Mouse (Mus musculus) ES-Bruce4 (cell line): ENCODE measurements around the gene Olfr281.

Source experiments
- CTCF ChIP-seq: IDR thresholded peaks from one replicate; pipeline ENCODE4 v1.8.1; 2011; ENCODE audit warnings: low read depth, low read length
- EP300 ChIP-seq: IDR thresholded peaks from 2 replicates; pipeline ENCODE4 v1.6.1; 2011; ENCODE audit warnings: low read depth, low read length; ENCODE audit not compliant: insufficient read depth
- POLR2A ChIP-seq: IDR thresholded peaks from one replicate; pipeline ENCODE4 v1.8.1; 2011; ENCODE audit warnings: low read length; ENCODE audit not compliant: insufficient read depth

DNA sequence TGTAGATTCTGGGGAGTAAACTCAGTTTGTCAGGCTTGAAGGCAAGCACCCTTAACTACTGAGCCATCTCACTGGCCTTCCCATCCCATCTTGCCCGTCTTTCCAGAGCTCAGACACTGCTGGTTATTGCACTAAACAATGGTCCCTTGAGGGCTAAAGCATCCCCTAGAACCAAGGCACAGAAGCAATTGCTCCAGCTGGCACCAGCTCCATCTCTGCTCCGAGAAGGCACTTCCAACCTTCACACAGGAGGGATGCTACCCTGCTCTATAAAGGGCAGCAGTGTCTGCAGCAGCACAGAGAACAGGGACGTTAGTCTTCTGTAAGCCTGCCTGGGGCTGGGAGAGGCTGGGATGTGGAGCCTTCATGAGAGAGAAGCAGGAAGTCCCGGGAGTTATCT lies 39.7 kb downstream of the Olfr281 start, which contains the start of gene Olfr279:
- no peak for TF ChIP-seq EP300
- TF ChIP-seq CTCF, result no peak
- TF ChIP-seq POLR2A, result no peak
